Mouse (Mus musculus) MEL (cell line): ENCODE measurements around the gene Lrpap1. TPM values are rescaled to one million over a fixed set of nuclear protein-coding genes. Genes with fewer than 3 reads are reported as not detected.

Source experiments
- polyA plus RNA-seq, 2 experiments: library from polyadenylated mRNA; stranded (reverse) in 1 of 2; unstranded in 1 of 2; fragments of >175 nt in 1 of 2; fragments of >200 nt in 1 of 2; gene quantifications; 2 replicates each; pipeline versions ENCODE4 v1.2.1 to v1.2.4; 2012; ENCODE audit warnings: low replicate concordance in 2 of 2, low read depth in 1 of 2; ENCODE audit not compliant: insufficient read length in 2 of 2, insufficient read depth in 1 of 2, missing spikeins in 1 of 2
- total RNA-seq: library from RNA; depleted of rRNA; stranded (reverse); fragments of 300-350 nt; gene quantifications from 2 replicates; pipeline ENCODE4 v1.2.3, GENCODE M21; 2012; rRNA removed

The Lrpap1 gene
- total and polyA plus RNA-seq, 3 experiments: 45.0 to 74.7 TPM; not detected in 1

Other genes with a start within 250 kb of the Lrpap1 start
- 0.26 and 0.27 TPM in 2 replicates for gene Msantd1, start 197.8 kb downstream of the Lrpap1 start, total RNA-seq
- under 1 TPM in 1 of 2 experiments, not detected in 1; 0.88 TPM for gene Msantd1, start 197.8 kb downstream of the Lrpap1 start, polyA plus RNA-seq
- gene Rgs12, start 156.3 kb downstream of the Lrpap1 start, total RNA-seq: 11.9 and 12.9 TPM in 2 replicates
- 10 to 100 TPM in 1 of 2 experiments, not detected in 1; 15.4 TPM for gene Rgs12, start 156.3 kb downstream of the Lrpap1 start, polyA plus RNA-seq
- 0.39 and 0.62 TPM in 2 replicates for gene Hgfac, start 64.3 kb downstream of the Lrpap1 start, total RNA-seq
- 1 to 10 TPM in 1 of 2 experiments, not detected in 1; 1.6 TPM for gene Hgfac, start 64.3 kb downstream of the Lrpap1 start, polyA plus RNA-seq
- gene Dok7, start 49.0 kb downstream of the Lrpap1 start, total RNA-seq: 0.08 TPM in 1 of 2 replicates, not detected in the other
- gene Dok7, start 49.0 kb downstream of the Lrpap1 start, polyA plus RNA-seq: under 1 TPM in 1 of 2 experiments, not detected in 1; 0.21 TPM
- not detected in 2 replicates for gene Adra2c, start 172.6 kb upstream of the Lrpap1 start, total RNA-seq
- gene Adra2c, start 172.6 kb upstream of the Lrpap1 start, polyA plus RNA-seq: not detected